Mouse (Mus musculus): Measurements from ENCODE around the gene Inpp4b. TPM values are rescaled to one million over a fixed set of nuclear protein-coding genes. Genes with fewer than 3 reads are reported as not detected.
A peak's percentile ranks its signal among the peaks of the same experiment; 100 is the strongest.

Gene Inpp4b
- polyA plus RNA-seq, 1 experiment: 22.6 TPM

DNA sequence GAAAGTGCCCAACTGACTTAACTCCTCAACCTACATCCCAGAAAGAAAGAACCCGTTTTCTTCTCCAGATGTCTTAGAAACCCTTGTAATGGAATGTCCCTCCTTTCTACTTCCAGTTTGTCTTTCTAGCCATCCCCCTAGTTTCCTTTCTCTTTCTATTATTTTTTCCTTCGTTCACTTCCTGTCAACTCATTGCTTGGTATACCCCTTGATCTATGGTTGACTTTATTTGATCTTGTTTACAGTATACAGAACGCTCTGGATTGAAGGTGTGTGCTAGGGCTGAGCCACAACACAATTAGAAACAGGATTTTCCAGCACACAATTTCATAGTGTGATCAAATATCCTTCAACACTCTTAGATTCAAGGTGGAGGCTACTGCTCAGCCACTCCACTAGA lies 400.7 kb downstream of the Inpp4b start:
- 90% methylated on average over 3 of the region's 3 CpGs for WGBS

DNA sequence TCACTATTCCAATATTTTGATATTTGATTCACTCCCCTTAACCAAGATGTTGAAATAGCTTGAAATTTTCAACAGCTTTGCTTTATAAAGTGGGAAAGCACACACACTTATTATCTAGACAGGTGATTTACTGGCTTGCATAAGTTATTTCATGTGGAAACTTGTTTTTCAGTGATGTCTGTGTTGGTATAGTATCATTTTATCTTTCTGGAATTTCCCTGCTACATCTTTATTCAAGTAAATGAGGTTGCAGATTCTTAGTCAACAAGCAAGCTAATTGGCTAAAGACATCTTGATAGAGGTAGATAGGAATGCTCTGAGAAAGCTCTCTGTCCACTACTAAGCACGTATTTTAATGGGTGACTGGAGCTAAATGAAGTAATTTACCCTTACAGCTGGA lies 403.1 kb downstream of the Inpp4b start:
- Histone ChIP-seq H3K4me1 (replicated peaks; ENCODE audit: control insufficient read depth, insufficient read depth, low read length) (no peaks in the 10 kb centered on the region), H3K4me3 (ENCODE audit: control insufficient read depth, insufficient read depth, low read length) (no peak overlapping the region), H3K27me3 (ENCODE audit: control insufficient read depth, insufficient read depth, low read length) (no peaks in the 10 kb centered on the region), H3K36me3 (ENCODE audit: control insufficient read depth, insufficient read depth, low read length) (no peaks in the 10 kb centered on the region), H3K27ac (ENCODE audit: control insufficient read depth, insufficient read depth, low read length) (no peak overlapping the region)
- WGBS: 94% methylated on average over 1 of the region's 1 CpGs
- no peak for DNase-seq
- no peak for TF ChIP-seq CTCF (IDR thresholded peaks at IDR 0.05; ENCODE audit: borderline replicate concordance, control insufficient read depth, extremely low read depth, insufficient read depth, low read length, poor library complexity)
- TF ChIP-seq POLR2A (IDR thresholded peaks at IDR 0.05; ENCODE audit: control insufficient read depth, extremely low read depth, insufficient read depth, low read length, poor library complexity): no peak

More for the DNA sequence above, 400.7 kb downstream of the Inpp4b start:
- no peak for TF ChIP-seq CTCF (IDR thresholded peaks at IDR 0.05; ENCODE audit: borderline replicate concordance, control insufficient read depth, extremely low read depth, insufficient read depth, low read length, poor library complexity)
- Histone ChIP-seq H3K27ac (ENCODE audit: control insufficient read depth, insufficient read depth, low read length) (no peak overlapping the region), H3K27me3 (ENCODE audit: control insufficient read depth, insufficient read depth, low read length) (no peaks in the 10 kb centered on the region), H3K4me3 (ENCODE audit: control insufficient read depth, insufficient read depth, low read length) (no peak overlapping the region), H3K36me3 (ENCODE audit: control insufficient read depth, insufficient read depth, low read length) (no peaks in the 10 kb centered on the region), H3K4me1 (replicated peaks; ENCODE audit: control insufficient read depth, insufficient read depth, low read length) (no peaks in the 10 kb centered on the region)
- no peak for DNase-seq

DNA sequence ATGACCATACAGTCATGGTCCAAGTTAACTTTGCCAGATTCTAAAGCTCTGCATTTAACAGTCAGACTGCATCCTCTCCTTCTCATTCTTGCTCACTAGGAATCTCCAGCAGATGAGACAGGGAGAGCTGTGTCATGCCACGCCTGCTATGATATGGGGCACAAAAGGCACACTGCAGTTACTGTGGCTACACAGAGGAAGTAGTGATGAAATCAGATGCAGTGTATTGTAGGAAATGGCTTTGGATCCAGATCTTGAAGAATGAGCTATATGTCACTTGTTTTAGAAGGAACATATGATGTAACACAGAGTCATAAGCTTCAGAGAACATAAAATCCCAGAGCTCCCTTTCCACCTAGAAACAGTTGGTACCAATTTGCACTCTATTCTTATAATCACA lies 408.8 kb downstream of the Inpp4b start:
- Histone ChIP-seq H3K27ac (ENCODE audit: control insufficient read depth, insufficient read depth, low read length) (no peak overlapping the region), H3K27me3 (ENCODE audit: control insufficient read depth, insufficient read depth, low read length) (no peaks in the 10 kb centered on the region), H3K4me3 (ENCODE audit: control insufficient read depth, insufficient read depth, low read length) (no peak overlapping the region), H3K36me3 (ENCODE audit: control insufficient read depth, insufficient read depth, low read length) (no peaks in the 10 kb centered on the region), H3K4me1 (replicated peaks; ENCODE audit: control insufficient read depth, insufficient read depth, low read length) (no peaks in the 10 kb centered on the region)
- DNase-seq: no peak
- TF ChIP-seq POLR2A (IDR thresholded peaks at IDR 0.05; ENCODE audit: control insufficient read depth, extremely low read depth, insufficient read depth, low read length, poor library complexity): no peak
- 29% methylated on average over 1 of the region's 1 CpGs for WGBS

DNA sequence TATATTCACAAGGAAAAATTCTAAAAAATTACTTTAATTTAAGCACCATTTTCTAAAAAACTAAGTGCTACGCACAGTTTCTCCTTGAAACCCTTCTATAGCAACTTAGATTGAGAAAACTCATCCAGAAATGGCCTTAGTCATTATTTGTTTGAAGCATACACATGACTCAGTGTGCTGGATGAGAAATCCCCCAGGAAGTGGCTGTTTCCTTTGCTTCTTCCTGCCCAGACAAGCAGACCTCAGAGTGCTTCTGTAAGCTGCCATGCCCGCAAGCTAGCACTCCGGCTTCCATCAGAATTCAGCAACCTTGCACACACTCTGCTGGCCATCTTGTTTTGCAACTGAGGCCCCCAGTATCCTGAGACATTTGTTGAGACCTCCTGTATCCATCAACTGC lies 414.3 kb downstream of the Inpp4b start:
- no peak overlapping the region for H3K4me3 ChIP-seq (ENCODE audit: control insufficient read depth, insufficient read depth, low read length)

DNA sequence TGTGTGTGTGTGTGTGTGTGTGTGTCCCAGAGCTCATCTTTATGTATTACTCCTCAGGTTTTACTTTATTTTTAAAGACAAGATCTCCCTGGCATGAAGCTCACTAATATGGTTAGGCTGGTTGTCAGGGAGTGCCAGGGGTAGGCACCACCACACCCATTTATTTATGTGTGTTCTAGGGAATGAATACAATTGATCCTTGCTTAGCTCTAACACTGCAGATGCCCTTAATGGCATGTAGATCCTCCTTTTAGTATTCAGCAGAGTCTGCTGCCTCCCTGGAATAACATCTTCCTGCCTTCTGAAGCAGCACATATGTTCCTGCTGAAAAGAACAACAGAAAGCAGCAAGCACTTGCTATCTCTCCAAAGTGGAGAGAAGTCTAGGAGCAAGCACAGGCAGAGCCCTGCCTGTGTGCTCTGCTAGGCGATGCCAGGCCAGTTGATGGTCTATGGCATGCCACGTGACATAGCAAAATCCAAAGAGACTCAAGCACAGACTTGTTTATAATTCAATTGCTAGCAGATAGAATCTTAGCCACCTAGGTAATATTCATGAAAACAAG lies 415.3 kb downstream of the Inpp4b start:
- Histone ChIP-seq H3K27ac (ENCODE audit: control insufficient read depth, insufficient read depth, low read length) (no peak overlapping the region), H3K4me1 (replicated peaks; ENCODE audit: control insufficient read depth, insufficient read depth, low read length) (peaks cover 7% of the 10 kb centered on the region), H3K36me3 (ENCODE audit: control insufficient read depth, insufficient read depth, low read length) (no peaks in the 10 kb centered on the region), H3K27me3 (ENCODE audit: control insufficient read depth, insufficient read depth, low read length) (no peaks in the 10 kb centered on the region), H3K4me3 (ENCODE audit: control insufficient read depth, insufficient read depth, low read length) (no peak overlapping the region)
- 96% methylated on average over 2 of the region's 2 CpGs for WGBS
- TF ChIP-seq CTCF (IDR thresholded peaks at IDR 0.05; ENCODE audit: borderline replicate concordance, control insufficient read depth, extremely low read depth, insufficient read depth, low read length, poor library complexity) (no peak), POLR2A (IDR thresholded peaks at IDR 0.05; ENCODE audit: control insufficient read depth, extremely low read depth, insufficient read depth, low read length, poor library complexity) (no peak)
- no peak for DNase-seq

More for the DNA sequence above, 414.3 kb downstream of the Inpp4b start:
- peaks cover 5% of the 10 kb centered on the region for H3K4me1 ChIP-seq (replicated peaks; ENCODE audit: control insufficient read depth, insufficient read depth, low read length)
- DNase-seq: no peak
- TF ChIP-seq CTCF (IDR thresholded peaks at IDR 0.05; ENCODE audit: borderline replicate concordance, control insufficient read depth, extremely low read depth, insufficient read depth, low read length, poor library complexity) (no peak), POLR2A (IDR thresholded peaks at IDR 0.05; ENCODE audit: control insufficient read depth, extremely low read depth, insufficient read depth, low read length, poor library complexity) (no peak)
- H3K27ac ChIP-seq (ENCODE audit: control insufficient read depth, insufficient read depth, low read length): no peak overlapping the region
- 24% methylated on average over 3 of the region's 3 CpGs for WGBS
- no peaks in the 10 kb centered on the region for H3K27me3 ChIP-seq (ENCODE audit: control insufficient read depth, insufficient read depth, low read length)
- H3K36me3 ChIP-seq (ENCODE audit: control insufficient read depth, insufficient read depth, low read length): no peaks in the 10 kb centered on the region

DNA sequence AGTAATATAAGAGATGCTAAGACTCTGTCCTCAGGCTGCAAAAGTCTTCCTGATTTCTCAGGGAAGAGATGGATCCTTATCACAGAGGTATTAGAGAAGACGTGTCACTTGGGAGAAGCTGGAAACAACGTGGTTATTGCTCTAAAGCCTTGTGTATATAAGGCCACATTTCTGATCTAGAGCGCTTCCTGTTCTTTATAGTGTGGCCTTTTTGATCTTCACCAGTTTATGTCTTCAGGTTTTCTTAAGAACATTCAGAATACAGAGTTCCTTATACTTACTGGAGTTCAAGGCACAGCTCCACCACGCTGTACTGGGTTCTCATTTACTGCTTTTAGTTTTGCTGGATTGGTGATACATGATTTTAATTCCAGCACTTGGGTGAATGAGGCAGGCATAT lies 419.1 kb downstream of the Inpp4b start:
- H3K36me3 ChIP-seq (ENCODE audit: control insufficient read depth, insufficient read depth, low read length): no peaks in the 10 kb centered on the region
- TF ChIP-seq POLR2A (IDR thresholded peaks at IDR 0.05; ENCODE audit: control insufficient read depth, extremely low read depth, insufficient read depth, low read length, poor library complexity): no peak
- no peak for TF ChIP-seq CTCF (IDR thresholded peaks at IDR 0.05; ENCODE audit: borderline replicate concordance, control insufficient read depth, extremely low read depth, insufficient read depth, low read length, poor library complexity)
- WGBS: 8% methylated on average over 4 of the region's 4 CpGs
- H3K4me1 ChIP-seq (replicated peaks; ENCODE audit: control insufficient read depth, insufficient read depth, low read length): peaks cover 11% of the 10 kb centered on the region
- no peak for DNase-seq
- H3K27me3 ChIP-seq (ENCODE audit: control insufficient read depth, insufficient read depth, low read length): no peaks in the 10 kb centered on the region
- no peak overlapping the region for H3K4me3 ChIP-seq (ENCODE audit: control insufficient read depth, insufficient read depth, low read length)
- peak overlapping the region; percentile 53; the same call in 1 of the 2 replicates for H3K27ac ChIP-seq (ENCODE audit: control insufficient read depth, insufficient read depth, low read length)

DNA sequence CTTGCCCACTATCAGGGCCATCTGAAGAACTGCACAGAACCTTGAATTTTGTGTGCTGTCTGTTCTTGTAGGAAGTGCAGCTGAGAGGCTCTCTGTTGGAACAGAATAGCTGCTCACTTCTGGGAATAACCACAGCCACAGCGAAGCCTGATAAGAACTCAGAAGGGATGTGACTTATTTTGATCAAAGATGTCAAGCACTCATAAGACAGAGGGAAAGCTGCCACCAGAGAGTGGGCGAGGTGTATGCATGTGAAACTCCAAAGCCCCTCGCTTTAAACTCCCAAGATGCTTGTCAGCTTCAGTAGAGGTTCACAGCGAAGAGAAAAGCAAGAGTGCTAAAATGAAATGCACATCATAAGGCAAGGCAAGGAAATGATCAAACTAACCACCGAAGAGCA lies 423.7 kb downstream of the Inpp4b start:
- Histone ChIP-seq H3K27me3 (ENCODE audit: control insufficient read depth, insufficient read depth, low read length) (no peaks in the 10 kb centered on the region), H3K4me3 (ENCODE audit: control insufficient read depth, insufficient read depth, low read length) (no peak overlapping the region), H3K4me1 (replicated peaks; ENCODE audit: control insufficient read depth, insufficient read depth, low read length) (peaks cover 20% of the 10 kb centered on the region), H3K36me3 (ENCODE audit: control insufficient read depth, insufficient read depth, low read length) (no peaks in the 10 kb centered on the region), H3K27ac (ENCODE audit: control insufficient read depth, insufficient read depth, low read length) (peak overlapping the region; percentile 27; the same call in 1 of the 2 replicates)
- DNase-seq: peak; percentile 35
- 5% methylated on average over 5 of the region's 5 CpGs for WGBS
- TF ChIP-seq POLR2A (IDR thresholded peaks at IDR 0.05; ENCODE audit: control insufficient read depth, extremely low read depth, insufficient read depth, low read length, poor library complexity): no peak
- no peak for TF ChIP-seq CTCF (IDR thresholded peaks at IDR 0.05; ENCODE audit: borderline replicate concordance, control insufficient read depth, extremely low read depth, insufficient read depth, low read length, poor library complexity)
